Mouse (Mus musculus) small intestine, adult 2 months (tissue): ENCODE results near the gene Zfp282. TPM values are rescaled to one million over a fixed set of nuclear protein-coding genes. Genes with fewer than 3 reads are reported as not detected.

Source experiments
- H3K27ac ChIP-seq: fragments of 200-500 bp; 2 replicates; pipeline ENCODE4 v1.5.1; 2012; ENCODE audit warnings: low read depth, low read length, control low read depth, inconsistent platforms; ENCODE audit not compliant: insufficient read depth
- H3K27me3 ChIP-seq: fragments of 200-500 bp; 2 replicates; pipeline ENCODE4 v1.6.1; 2012; ENCODE audit warnings: mild to moderate bottlenecking, moderate library complexity, low read length, inconsistent platforms; ENCODE audit not compliant: control insufficient read depth, insufficient read depth
- H3K36me3 ChIP-seq: fragments of 200-500 bp; 2 replicates; pipeline ENCODE4 v1.6.1; 2012; ENCODE audit warnings: mild to moderate bottlenecking, low read length, control low read depth, inconsistent platforms; ENCODE audit not compliant: control insufficient read depth, insufficient read depth
- H3K4me1 ChIP-seq: fragments of 200-500 bp; 2 replicates; pipeline ENCODE4 v1.6.1; 2012; ENCODE audit warnings: low read length, inconsistent platforms, mixed read lengths; ENCODE audit not compliant: control insufficient read depth, insufficient read depth, insufficient read length
- H3K4me3 ChIP-seq: fragments of 200-500 bp; 2 replicates; pipeline ENCODE4 v1.5.1; 2012; ENCODE audit warnings: low read depth, mild to moderate bottlenecking, control low read depth, inconsistent platforms, low read length, moderate library complexity
- CTCF ChIP-seq: fragments of 200-500 bp; IDR thresholded peaks from 2 replicates; pipeline ENCODE4 v1.5.1; 2012; ENCODE audit warnings: low read depth, mild to moderate bottlenecking, control low read depth, inconsistent platforms, low read length, moderate library complexity, mixed read lengths; ENCODE audit not compliant: insufficient replicate concordance, insufficient read length; ENCODE audit errors: extremely low read depth
- POLR2A ChIP-seq: fragments of 200-500 bp; IDR thresholded peaks from 2 replicates; pipeline ENCODE4 v1.6.1; 2012; ENCODE audit warnings: low read depth, mild to moderate bottlenecking, control low read depth, inconsistent platforms, low read length, moderate library complexity
- WGBS: fragments of 180-500 bp; shearing (Covaris S2); methylation state at CpG from one replicate; pipeline ENCODE4 v1.1.7; 2018; 5-methylcytosine and 5-hydroxymethylcytosine counted together
- polyA plus RNA-seq: library from polyadenylated mRNA; depleted of rRNA; stranded (reverse); fragments of >200 nt; gene quantifications from 2 replicates; pipeline ENCODE4 v1.2.3, GENCODE M21; 2012

Zfp282 gene
- polyA plus RNA-seq, 1 experiment = 5.9 TPM

- no peak overlapping the region for H3K27ac ChIP-seq
- H3K4me1 ChIP-seq = peaks cover 7% of the 10 kb centered on the region; the same call in 1 of the 2 replicates
- H3K4me3 ChIP-seq = no peak overlapping the region
- 39% methylated on average over 3 of the region's 3 CpGs for WGBS
- no peaks in the 10 kb centered on the region for H3K36me3 ChIP-seq
- H3K27me3 ChIP-seq = no peaks in the 10 kb centered on the region
- TF ChIP-seq CTCF = no peak
- TF ChIP-seq POLR2A = no peak
Measured at GRCm38 (mm10) chr6:47912991-47913390, 36.0 kb downstream of the Zfp282 start.

GRCm38 (mm10) chr6:47917051-47917450 is 40.0 kb downstream of the Zfp282 start:
- WGBS = 29% methylated on average over 5 of the region's 5 CpGs
- TF ChIP-seq CTCF = no peak
- no peak for TF ChIP-seq POLR2A
- H3K27me3 ChIP-seq = no peaks in the 10 kb centered on the region
- H3K36me3 ChIP-seq = no peaks in the 10 kb centered on the region
- H3K4me3 ChIP-seq = no peak overlapping the region
- peaks cover 14% of the 10 kb centered on the region; the same call in 1 of the 2 replicates for H3K4me1 ChIP-seq
- H3K27ac ChIP-seq = 0 out of 2 replicates have a peak overlapping the region, but pooled peaks have one; percentile 39

GRCm38 (mm10) chr6:47918768-47919274 is 41.8 kb downstream of the Zfp282 start:
- Histone ChIP-seq H3K36me3 (no peaks in the 10 kb centered on the region), H3K27ac (no peak overlapping the region), H3K27me3 (no peaks in the 10 kb centered on the region), H3K4me3 (no peak overlapping the region), H3K4me1 (peaks cover 15% of the 10 kb centered on the region; the same call in 1 of the 2 replicates)
- no peak for TF ChIP-seq POLR2A
- no peak for TF ChIP-seq CTCF
- WGBS = 73% methylated on average over 3 of the region's 3 CpGs

- peak overlapping the region; percentile 94; the same call in 1 of the 2 replicates for H3K4me3 ChIP-seq
- H3K36me3 ChIP-seq = no peaks in the 10 kb centered on the region
- WGBS = 27% methylated on average over 11 of the region's 11 CpGs
- no peaks in the 10 kb centered on the region for H3K27me3 ChIP-seq
- H3K27ac ChIP-seq = no peak overlapping the region
- no peak for TF ChIP-seq POLR2A
- TF ChIP-seq CTCF = no peak
- H3K4me1 ChIP-seq = peaks cover 15% of the 10 kb centered on the region; the same call in 1 of the 2 replicates
Measured at GRCm38 (mm10) chr6:47919646-47920446, 42.8 kb downstream of the Zfp282 start.

GRCm38 (mm10) chr6:47920447-47921340 is 43.7 kb downstream of the Zfp282 start, which contains the start of gene Zfp212:
Gene Zfp212, plus strand, starts transcription at chr6:47920476.
- H3K27me3 ChIP-seq = no peaks in the 10 kb centered on the region
- TF ChIP-seq POLR2A (no peak; the same call in none of the 2 replicates), CTCF (peak; percentile 46; the same call in 1 of the 2 replicates)
- H3K4me3 ChIP-seq = peak within 1 kb of the TSS; percentile 94
- peaks cover 15% of the 10 kb centered on the region; the same call in 1 of the 2 replicates for H3K4me1 ChIP-seq
- H3K36me3 ChIP-seq = no peaks in the 10 kb centered on the region
- H3K27ac ChIP-seq = peak within 1 kb of the TSS; percentile 98
- WGBS = 1% methylated on average over 67 of the region's 67 CpGs

GRCm38 (mm10) chr6:47942461-47942860 is 65.5 kb downstream of the Zfp282 start:
- WGBS = 47% methylated on average over 12 of the region's 12 CpGs
- Histone ChIP-seq H3K27me3 (no peaks in the 10 kb centered on the region), H3K36me3 (no peaks in the 10 kb centered on the region), H3K4me3 (peak overlapping the region; percentile 60), H3K4me1 (peaks cover 3% of the 10 kb centered on the region; the same call in 1 of the 2 replicates), H3K27ac (no peak overlapping the region)
- TF ChIP-seq POLR2A = no peak
- TF ChIP-seq CTCF = no peak

GRCm38 (mm10) chr6:47943021-47943691 is 66.2 kb downstream of the Zfp282 start:
- no peaks in the 10 kb centered on the region for H3K36me3 ChIP-seq
- no peaks in the 10 kb centered on the region for H3K27me3 ChIP-seq
- 17% methylated on average over 64 of the region's 64 CpGs for WGBS
- peak overlapping the region; percentile 60 for H3K4me3 ChIP-seq
- TF ChIP-seq CTCF = peak; percentile 48; the same call in 1 of the 2 replicates
- TF ChIP-seq POLR2A = no peak
- no peak overlapping the region for H3K27ac ChIP-seq
- H3K4me1 ChIP-seq = peaks cover 3% of the 10 kb centered on the region; the same call in 1 of the 2 replicates
